Mouse (Mus musculus): Measurements from ENCODE around the gene Ppp1cb. TPM values are rescaled to one million over a fixed set of nuclear protein-coding genes. Genes with fewer than 3 reads are reported as not detected.

Gene Ppp1cb
- total RNA-seq, 2 experiments from 2014 or later = 365 to 391 TPM

GRCm38 (mm10) chr5:32441336-32441735 is 17.3 kb upstream of the Ppp1cb start:
- intact Hi-C loops (cut with DNase I) = no loop called here
- DNase-seq (ENCODE audit: extremely low spot score in 1 of 2, low spot score in 2 of 2) = no peak

GRCm38 (mm10) chr5:32441992-32442575 is 16.6 kb upstream of the Ppp1cb start:
- intact Hi-C loops (cut with DNase I) = no loop called here

GRCm38 (mm10) chr5:32443906-32444305 is 14.7 kb upstream of the Ppp1cb start:
- DNase-seq (ENCODE audit: extremely low spot score in 1 of 2, low spot score in 2 of 2) = no peak
- intact Hi-C loops (cut with DNase I) = no loop called here

More at GRCm38 (mm10) chr5:32441992-32442575, 16.6 kb upstream of the Ppp1cb start:
- no peak for DNase-seq (ENCODE audit: extremely low spot score in 1 of 2, low spot score in 2 of 2)

GRCm38 (mm10) chr5:32445287-32445921 is 13.2 kb upstream of the Ppp1cb start:
- intact Hi-C loops (cut with DNase I) = no loop called here

DNA sequence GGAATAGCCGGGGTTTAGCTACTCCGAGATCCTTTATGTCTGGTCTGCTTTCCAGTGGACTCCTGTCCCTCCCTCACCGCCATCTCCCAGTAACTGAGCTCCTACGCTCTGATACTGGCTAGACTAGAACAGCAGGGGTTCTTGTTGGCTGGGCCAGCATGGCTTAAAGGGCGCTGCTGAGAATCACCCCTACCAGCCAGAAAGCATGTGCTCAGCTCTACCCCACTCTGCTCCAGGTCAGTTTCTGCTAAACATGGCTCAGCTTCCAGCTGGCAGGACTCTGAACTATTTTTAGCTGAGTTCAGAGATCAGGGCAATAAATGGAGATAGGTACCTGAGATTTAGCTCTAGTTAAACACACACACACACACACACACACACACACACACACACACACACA is 12.2 kb upstream of the Ppp1cb start:
- intact Hi-C loops (cut with DNase I) = no loop called here
- DNase-seq (ENCODE audit: extremely low spot score in 1 of 2, low spot score in 2 of 2) = no peak

More at GRCm38 (mm10) chr5:32445287-32445921, 13.2 kb upstream of the Ppp1cb start:
- DNase-seq (ENCODE audit: extremely low spot score in 1 of 2, low spot score in 2 of 2) = no peak

GRCm38 (mm10) chr5:32446810-32447209 is 11.8 kb upstream of the Ppp1cb start:
- no peak for DNase-seq (ENCODE audit: extremely low spot score in 1 of 2, low spot score in 2 of 2)
- intact Hi-C loops (cut with DNase I) = no loop called here

DNA sequence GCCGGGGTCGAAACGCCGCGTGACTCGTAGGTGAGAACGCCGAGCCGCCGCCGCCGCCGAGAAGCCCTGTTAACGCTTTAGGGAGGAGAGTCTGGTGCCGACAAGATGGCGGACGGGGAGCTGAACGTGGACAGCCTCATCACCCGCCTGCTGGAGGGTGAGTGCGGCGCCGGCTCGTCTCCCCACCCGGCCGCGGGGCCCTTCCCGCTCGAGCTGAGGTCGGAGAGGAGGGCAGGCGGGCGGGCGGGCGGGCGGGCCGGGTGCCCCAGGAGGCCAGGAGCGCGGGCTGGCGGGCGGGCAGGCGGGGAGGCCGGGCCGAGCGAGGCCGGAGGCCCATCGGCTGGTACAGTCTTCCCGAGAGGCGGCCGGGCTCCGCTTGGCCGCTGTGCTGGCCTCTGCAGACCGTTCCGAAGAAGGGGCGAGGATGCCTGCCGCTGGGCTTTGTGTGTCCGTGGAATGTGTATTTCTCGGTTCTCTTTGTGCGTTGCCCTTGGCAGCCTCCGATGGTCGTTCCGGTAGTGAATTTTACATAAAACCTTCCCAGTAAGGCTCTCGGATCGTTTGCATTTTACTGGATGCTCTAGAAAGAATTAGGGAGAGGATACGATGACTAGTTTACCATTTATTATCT is 723 bp downstream of the Ppp1cb start:
- intact Hi-C loops (cut with DNase I) = no loop called here
- no peak for DNase-seq (ENCODE audit: extremely low spot score in 1 of 2, low spot score in 2 of 2)

DNA sequence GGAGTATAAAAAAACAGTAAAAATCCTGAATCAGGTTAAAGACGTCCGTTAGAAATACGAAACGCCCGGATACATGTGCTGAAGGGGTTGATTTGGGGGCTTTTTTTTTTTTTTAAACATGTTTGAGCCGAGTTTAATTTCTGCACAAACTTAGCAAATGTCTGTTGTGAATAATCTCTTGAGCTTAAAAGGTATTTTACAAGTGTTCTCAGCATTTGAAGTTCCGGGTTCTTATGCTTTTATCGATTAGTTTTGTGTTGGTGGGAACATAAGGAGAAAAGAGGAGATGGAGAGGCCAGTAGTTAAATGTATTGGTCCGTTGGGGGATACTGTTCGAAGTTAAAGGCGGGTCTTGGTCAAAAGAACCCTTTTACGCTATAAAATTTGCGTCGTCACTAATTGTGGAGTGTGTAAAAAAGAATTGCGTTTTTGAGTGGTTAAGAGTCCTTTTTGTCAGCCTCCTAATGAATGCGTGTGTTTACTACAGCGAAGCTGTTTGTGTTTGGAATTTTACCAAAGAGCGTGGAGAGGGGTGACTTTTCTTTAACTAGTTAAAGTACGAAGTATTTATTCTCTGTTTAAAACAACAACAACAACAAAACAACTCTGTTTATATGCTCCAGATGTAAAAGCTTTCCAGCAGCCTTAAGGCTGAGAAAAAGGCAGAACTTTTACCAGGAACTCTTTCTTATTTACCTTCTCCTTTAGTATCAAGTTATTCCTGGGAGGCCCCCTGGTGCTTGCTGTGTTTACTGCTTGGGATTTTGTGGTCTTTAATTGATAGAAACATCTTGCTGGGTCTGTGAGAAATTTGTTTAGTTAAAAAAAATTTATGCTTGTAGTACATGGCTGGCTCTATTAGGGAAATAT is 1.5 kb downstream of the Ppp1cb start:
- intact Hi-C loops (cut with DNase I) = loop anchor here (2.0 to 10.0 kb wide), 3 partner anchors 118 to 245 kb away; no protein-coding TSS in a partner anchor
- DNase-seq (ENCODE audit: extremely low spot score in 1 of 2, low spot score in 2 of 2) = peak; percentile 42 to 45

GRCm38 (mm10) chr5:32460973-32461372 is 2.3 kb downstream of the Ppp1cb start:
- intact Hi-C loops (cut with DNase I) = loop anchor here (2.0 to 10.0 kb wide), 3 partner anchors 119 to 246 kb away; no protein-coding TSS in a partner anchor
- DNase-seq (ENCODE audit: extremely low spot score in 1 of 2, low spot score in 2 of 2) = no peak

DNA sequence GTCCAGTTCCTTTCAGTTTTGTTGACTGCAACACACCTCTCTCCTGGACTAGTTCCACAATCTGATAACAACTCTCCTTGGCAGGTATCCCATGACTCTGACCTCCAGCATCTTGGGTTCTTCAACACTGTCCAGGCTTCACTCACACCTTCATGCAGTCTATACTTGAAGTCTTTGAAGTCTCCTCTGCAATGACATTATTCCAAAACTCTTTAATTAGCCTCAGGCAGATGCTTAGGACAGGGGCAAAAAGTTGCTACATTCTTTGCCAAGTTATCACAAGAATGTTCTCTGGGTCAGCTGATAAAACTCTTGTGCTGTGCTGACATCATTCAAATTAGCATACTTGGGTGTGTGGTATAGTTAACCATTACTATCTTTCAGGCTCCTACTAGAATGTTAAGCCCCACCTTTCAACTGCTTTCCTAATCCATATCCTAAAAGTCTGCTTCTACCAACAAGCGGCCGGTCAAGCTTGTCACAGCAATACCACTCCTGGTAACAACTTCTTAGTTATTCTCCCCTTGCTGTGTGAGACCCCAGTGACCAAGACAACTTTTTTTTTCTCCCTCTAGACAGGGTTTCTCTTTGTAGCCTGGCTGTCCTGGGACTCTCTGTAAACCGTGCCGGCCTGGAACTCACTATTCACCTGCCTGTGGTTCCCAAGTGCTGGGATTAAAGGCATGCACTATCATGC is 13.8 kb downstream of the Ppp1cb start:
- DNase-seq (ENCODE audit: extremely low spot score in 1 of 2, low spot score in 2 of 2) = no peak
- intact Hi-C loops (cut with DNase I) = no loop called here

DNA sequence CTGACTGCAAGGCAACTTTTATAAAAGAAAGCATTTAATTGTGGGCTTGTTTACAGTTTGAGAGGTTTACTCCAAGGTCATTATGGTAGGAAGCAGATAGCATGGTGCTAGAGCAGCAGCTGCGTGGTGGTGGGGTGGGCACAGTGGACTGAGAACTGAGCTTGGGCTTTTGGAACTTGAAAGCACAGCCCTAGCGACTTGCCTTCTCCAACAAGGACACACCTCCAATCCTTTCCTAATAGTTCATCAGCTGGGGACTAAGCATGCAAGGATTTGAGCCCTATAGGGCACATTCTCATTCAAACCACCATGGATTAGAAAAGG is 14.3 kb downstream of the Ppp1cb start:
- intact Hi-C loops (cut with DNase I) = no loop called here
- no peak for DNase-seq (ENCODE audit: extremely low spot score in 1 of 2, low spot score in 2 of 2)

DNA sequence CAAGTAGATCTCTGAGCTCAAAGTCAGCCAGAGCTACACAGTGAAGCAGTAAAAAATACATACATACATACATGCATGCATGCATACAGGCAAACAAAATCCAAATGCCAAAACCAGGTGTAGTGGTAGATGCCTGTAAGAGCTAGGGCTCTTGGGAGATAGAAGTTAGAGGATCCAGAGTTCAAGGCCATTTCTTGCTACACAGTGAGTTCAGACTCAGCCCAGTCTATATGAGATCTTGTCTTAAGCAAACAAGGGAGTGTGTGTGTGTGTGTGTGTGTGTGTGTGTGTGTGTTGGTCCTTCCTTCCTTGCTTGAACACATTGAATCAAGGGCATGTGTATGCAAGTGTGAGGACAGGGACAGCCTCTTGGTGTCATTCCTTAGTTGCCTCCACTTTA is 17.9 kb downstream of the Ppp1cb start:
- no peak for DNase-seq (ENCODE audit: extremely low spot score in 1 of 2, low spot score in 2 of 2)
- intact Hi-C loops (cut with DNase I) = no loop called here

- DNase-seq (ENCODE audit: extremely low spot score in 1 of 2, low spot score in 2 of 2) = no peak
- intact Hi-C loops (cut with DNase I) = no loop called here
Observed at GRCm38 (mm10) chr5:32478972-32479371, 20.3 kb downstream of the Ppp1cb start.

DNA sequence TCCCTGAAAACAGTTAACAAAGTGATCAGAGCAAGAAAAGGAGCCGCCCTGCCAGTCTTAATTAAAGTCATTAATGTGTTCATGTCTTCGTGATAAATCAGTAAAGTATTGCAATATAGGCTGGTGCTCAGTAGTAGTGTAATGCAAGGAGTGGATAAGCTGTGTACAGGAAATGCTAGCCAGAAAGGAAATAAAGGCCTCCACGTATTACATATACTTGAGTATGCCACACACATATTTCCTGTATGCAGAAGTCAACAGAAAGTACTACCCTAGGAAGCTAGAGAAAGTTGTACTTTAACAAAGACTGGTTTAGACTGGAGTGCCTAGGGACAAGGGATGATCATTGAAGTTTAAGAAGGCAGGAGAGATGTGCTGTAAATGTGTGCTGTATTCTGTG is 26.8 kb downstream of the Ppp1cb start:
- DNase-seq (ENCODE audit: extremely low spot score in 1 of 2, low spot score in 2 of 2) = no peak
- intact Hi-C loops (cut with DNase I) = no loop called here

DNA sequence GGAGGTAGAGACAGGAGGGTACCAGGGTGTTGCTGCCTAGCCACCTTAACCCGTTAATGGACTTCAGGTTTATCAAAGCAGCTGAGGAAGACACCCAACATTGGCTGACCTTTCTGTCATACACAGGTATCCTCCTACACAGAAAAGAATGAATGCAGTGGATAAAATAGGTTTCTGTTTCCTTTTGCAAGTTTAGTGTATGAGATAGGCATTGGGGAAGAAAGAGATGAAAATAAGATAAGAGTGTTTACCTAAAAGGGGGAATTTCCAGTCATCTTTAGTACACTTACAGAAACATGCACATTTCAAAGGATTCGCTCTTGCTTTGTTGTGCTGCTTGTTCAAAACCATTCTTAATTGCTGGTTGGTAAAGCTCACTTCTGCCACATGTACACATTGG is 29.4 kb downstream of the Ppp1cb start:
- no peak for DNase-seq (ENCODE audit: extremely low spot score in 1 of 2, low spot score in 2 of 2)
- intact Hi-C loops (cut with DNase I) = no loop called here

- intact Hi-C loops (cut with DNase I) = no loop called here
- DNase-seq (ENCODE audit: extremely low spot score in 1 of 2, low spot score in 2 of 2) = no peak
Observed at GRCm38 (mm10) chr5:32494084-32494700, 35.5 kb downstream of the Ppp1cb start.

DNA sequence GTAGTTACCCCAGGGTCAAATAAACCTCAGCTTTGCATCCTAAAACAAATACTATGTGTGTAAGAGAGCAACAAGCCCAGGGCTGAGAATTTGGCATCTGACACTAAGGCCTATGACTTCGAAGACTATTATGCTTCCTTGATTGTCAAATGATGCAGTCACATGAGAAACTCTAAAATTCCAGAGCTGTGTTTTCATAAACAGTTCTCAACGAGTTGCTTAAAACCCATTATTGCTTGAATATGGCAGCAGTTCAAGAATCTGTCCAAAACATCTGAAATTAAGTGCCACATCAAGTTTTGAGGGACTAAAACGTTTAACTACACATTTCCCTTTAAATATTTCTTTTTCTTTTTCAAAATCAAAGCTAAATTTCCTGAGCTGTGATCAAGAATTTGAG is 50.1 kb downstream of the Ppp1cb start:
- no peak for DNase-seq (ENCODE audit: extremely low spot score in 1 of 2, low spot score in 2 of 2)
- intact Hi-C loops (cut with DNase I) = no loop called here

GRCm38 (mm10) chr5:32520381-32520780 is 61.7 kb downstream of the Ppp1cb start:
- intact Hi-C loops (cut with DNase I) = no loop called here
- DNase-seq (ENCODE audit: extremely low spot score in 1 of 2, low spot score in 2 of 2) = no peak

DNA sequence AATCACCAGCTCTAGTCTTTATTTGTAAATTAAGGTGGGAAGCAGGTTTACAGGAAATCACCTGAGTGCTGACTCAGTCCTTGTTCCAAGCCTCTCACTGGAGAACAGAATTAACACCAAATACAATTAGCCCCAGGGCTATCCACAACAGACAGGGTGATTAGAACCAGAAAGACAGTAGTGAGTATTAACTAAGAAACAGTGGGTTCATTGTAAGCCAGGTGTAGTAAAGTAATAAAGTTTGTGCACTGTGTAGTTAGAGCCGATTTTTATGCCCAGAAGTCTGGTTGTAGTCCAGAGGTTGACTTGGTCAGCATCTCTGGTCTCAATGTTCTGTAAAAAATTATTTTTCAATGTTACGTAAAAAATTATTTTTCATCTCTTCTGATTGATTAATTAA is 90.8 kb downstream of the Ppp1cb start:
- no peak for DNase-seq (ENCODE audit: extremely low spot score in 1 of 2, low spot score in 2 of 2)
- intact Hi-C loops (cut with DNase I) = no loop called here
